Mouse (Mus musculus): ENCODE results near the gene Cdh5.
"Not testable (repeated sequence)": the region's sequence is repeated elsewhere in the genome, so short reads cannot be mapped to it uniquely, and the experiment has no call there.

DNA sequence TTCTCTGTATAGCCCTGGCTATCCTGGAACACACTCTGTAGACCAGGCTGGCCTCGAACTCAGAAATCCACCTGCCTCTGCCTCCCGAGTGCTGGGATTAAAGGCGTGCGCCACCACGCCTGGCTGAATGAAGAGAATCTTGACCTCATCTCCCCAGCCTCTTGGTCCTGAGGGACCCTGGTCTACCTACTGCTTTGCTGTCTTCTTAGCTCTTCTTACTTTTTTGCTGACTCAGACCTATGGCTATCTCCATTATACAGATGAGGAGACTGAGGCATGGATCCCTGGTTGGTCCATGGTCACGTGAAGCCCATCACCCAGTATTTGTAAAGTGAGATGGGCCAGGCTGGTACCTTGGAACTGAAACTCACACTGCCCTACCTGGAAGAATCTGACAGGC is 701 bp upstream of the Cdh5 start:
- TF ChIP-seq POLR2A (IDR thresholded peaks at IDR 0.05; ENCODE audit: extremely low read depth, insufficient read depth, low read length); CTCF (IDR thresholded peaks at IDR 0.05; ENCODE audit: low read depth, low read length): not testable (repeated sequence)
